9 mouse cellular contexts compared by ENCODE assay signal in the genomic region with DNA sequence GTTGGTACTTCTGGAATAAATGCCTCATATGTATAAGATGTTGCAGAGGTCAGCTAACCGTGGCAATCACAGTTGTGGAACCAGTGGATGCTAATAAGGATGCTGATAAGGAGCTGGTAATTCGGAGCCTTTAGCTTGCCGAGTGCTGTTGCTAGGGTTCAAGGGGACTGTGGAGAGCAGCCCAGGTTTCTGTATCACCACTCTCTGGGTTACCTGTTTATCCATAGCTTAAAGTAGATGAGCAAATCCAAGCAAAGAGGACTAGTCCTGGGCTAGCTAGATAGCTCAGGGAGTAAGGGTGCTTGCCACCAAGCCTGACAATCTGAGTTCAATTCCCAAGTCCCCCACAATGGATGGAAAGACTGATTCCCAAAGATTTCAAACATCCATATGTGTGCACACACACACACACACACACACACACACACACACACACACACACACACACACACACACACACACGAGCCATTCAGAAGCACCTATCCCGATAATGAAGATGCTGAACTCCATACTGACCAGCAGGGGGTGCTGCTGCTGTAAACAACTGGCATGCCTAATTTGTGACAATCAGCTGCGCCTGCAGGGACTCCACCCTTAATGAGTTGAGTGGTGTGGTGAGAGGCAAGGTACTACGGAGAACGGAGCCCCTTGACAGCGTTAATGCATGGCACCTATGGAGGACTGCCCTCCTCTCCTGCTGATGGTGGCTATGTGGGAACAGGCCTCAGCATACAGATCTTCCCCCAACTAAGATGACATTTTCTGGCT.
DNase-seq lines count a peak whose midpoint lies in the region; ATAC-seq and TF ChIP-seq lines count a peak whose summit lies in the region.
"Had no signal": no experiment of that assay in that cellular context is flagged by ENCODE, and none has a peak within 500 bp of the region (broad histone marks: within the 10 kb centered on the region; RNA-seq: fewer than 3 reads in every experiment).

No protein-coding gene starts in this region.

- H3K27me3 ChIP-seq in heart, embryonic 16.5 days (ENCODE audit: control insufficient read depth, insufficient read depth, low read length) = no peaks in the 10 kb centered on the region
- H3K27me3 ChIP-seq: limb, embryonic 12.5 days had no signal

- TF ChIP-seq CTCF in layer of hippocampus, adult 2 months (conservative IDR thresholded peaks at IDR 0.05) = peak; percentile 73

- no peak overlapping the region for H3K9ac ChIP-seq in heart, embryonic 16.5 days (ENCODE audit: low read length)
- H3K9ac ChIP-seq: limb, embryonic 12.5 days had no signal

- peaks cover 8% of the 10 kb centered on the region for H3K9me3 ChIP-seq in heart, embryonic 16.5 days (replicated peaks; ENCODE audit: control insufficient read depth, low read length)
- H3K9me3 ChIP-seq: limb, embryonic 12.5 days had no signal

- H3K4me3 ChIP-seq in heart, embryonic 16.5 days (ENCODE audit: low read length) = no peak overlapping the region
- H3K4me3 ChIP-seq in layer of hippocampus, adult 2 months = no peak overlapping the region
- H3K4me3 ChIP-seq: limb, embryonic 12.5 days had no signal

- peak; percentile 14 for DNase-seq in cerebellum, adult 11 months
- DNase-seq in adipocyte (ENCODE audit: low spot score) = peak; percentile 32
- peak; percentile 82 for DNase-seq in embryo, embryonic 10.5 days (ENCODE audit: low spot score)
- peak; percentile 24 to 60 for DNase-seq in layer of hippocampus, adult 2 months (ENCODE audit: low spot score in 2 of 2)
- peak; percentile 74 for DNase-seq in mesoderm, embryonic 11.5 days (ENCODE audit: low read depth, low spot score)
- DNase-seq in right cerebral cortex, postnatal 4 days = peak; percentile 54

- H3K36me3 ChIP-seq in heart, embryonic 16.5 days (ENCODE audit: control insufficient read depth, insufficient read depth) = no peaks in the 10 kb centered on the region
- H3K36me3 ChIP-seq: limb, embryonic 12.5 days had no signal

- no peak overlapping the region for H3K27ac ChIP-seq in heart, embryonic 16.5 days (ENCODE audit: low read length)
- H3K27ac ChIP-seq in layer of hippocampus, adult 2 months = no peak overlapping the region
- H3K27ac ChIP-seq: limb, embryonic 12.5 days had no signal

- no peak for ATAC-seq in cerebellum, adult (ENCODE audit: insufficient number of reproducible peaks, low FRiP score, low TSS enrichment)
- peak; percentile 65; the same call in 1 of the 2 replicates for ATAC-seq in heart, embryonic 16.5 days (replicated peaks; ENCODE audit: extremely low read depth, insufficient read depth, low FRiP score)

- peaks cover 5% of the 10 kb centered on the region for H3K4me1 ChIP-seq in heart, embryonic 16.5 days (ENCODE audit: control insufficient read depth, insufficient read depth, low read length)
- H3K4me1 ChIP-seq: limb, embryonic 12.5 days had no signal

- WGBS in heart, embryonic 16.5 days = 23% methylated on average over 9 of the region's 9 CpGs

- no peak overlapping the region for H3K4me2 ChIP-seq in heart, embryonic 16.5 days (ENCODE audit: low read depth, low read length)
- H3K4me2 ChIP-seq: limb, embryonic 12.5 days had no signal

Comparison
In these comparisons a context has a peak if more than half of its experiments do, and no peak if none do; other contexts are left out.
1. DNase-seq: peak in every context shown above with its lines; median percentile 82 in embryo, embryonic 10.5 days; 74 in mesoderm, embryonic 11.5 days; 54 in right cerebral cortex, postnatal 4 days; 42 in layer of hippocampus, adult 2 months; 32 in adipocyte; 14 in cerebellum, adult 11 months.